Mouse (Mus musculus) T-cell, adult 2 months (primary cell): ENCODE measurements at regions not wholly inside any gene's neighbourhood (a gene's known extent, or its start where the extent isn't known, plus 50 kb on each side); places are given as distances from the start of the nearest gene placed in this dataset.
"Not testable (repeated sequence)": the region's sequence is repeated elsewhere in the genome, so short reads cannot be mapped to it uniquely, and the experiment has no call there.

Experiments used
- DNase-seq: peaks from one replicate; pipeline ENCODE4 v3.0.0; 2022; ENCODE audit warnings: low spot score

DNA sequence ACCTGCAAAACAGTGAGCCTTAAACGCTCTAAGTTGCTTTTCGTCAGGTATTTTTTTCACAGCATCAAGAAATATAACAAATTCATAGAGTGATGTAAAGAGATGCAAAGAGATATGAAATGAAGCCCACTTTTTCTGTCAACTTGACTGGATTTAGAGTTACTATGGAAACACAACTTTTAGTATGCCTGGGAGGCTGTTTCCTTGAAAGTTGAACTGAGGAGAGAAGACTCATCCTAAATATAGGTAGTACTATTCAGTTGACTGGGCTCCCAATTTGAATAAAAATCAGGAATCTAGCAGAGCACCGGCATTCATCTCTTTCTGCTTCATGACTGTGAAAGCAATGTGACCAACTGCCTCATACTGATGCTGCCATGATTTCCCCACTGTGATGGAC is 509.7 kb downstream of the Synb start:
- DNase-seq = no peak

DNA sequence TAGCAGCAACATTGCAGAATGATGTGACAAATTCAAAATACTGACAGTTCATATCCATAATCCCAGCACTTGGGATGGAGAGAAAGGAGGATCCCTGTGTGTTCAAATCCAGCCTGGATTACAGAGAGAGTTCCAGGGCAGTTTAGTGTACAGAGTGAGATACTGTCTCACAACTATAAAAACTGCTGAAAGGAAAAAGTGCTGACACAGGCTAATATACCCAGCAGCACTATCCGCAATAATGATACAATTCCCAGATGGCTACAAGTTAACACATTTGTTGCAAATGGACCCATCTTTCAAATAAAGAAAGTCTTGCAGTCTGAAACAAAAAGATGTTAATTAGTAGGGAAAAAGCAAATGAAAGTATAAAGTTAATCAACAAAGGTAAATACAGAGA is 510.9 kb downstream of the Synb start:
- DNase-seq = no peak

DNA sequence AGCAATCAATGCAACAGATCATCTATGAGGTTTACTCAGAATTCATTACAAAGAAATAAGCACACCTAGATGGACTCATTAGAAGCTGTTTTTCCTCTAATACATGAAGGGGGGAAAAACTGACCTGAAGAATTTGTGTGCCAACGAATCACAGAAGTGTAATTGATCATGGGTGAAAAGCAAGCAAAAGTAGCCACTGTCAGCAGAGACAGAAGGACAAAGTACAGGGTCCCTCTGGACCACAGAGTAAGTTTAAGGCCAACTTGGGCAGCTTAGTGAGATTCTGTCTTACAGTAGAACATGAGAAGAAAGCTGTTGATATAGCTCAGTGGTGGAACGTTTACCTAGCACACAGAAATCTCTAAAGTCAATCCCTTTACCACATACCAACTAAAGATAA is 523.7 kb downstream of the Synb start:
- no peak for DNase-seq

DNA sequence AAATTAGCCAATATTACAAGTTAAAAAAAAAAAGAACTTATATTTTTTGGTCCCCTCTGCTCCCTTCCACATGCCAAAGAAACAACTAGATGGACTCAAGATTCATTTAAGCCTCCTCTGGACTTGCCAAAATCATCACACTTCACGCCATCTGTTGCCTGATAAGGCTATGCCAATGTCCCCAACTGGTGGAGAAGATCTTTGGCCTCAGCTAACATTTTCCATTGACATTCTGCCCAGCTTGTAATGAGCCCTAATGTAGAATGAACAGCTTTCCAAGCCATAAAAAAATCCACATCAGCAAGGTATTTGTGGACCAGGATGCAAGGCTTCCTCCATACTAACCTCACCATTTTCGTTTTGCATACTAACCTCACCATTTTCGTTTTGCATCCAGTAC is 531.2 kb downstream of the Synb start:
- DNase-seq = no peak

DNA sequence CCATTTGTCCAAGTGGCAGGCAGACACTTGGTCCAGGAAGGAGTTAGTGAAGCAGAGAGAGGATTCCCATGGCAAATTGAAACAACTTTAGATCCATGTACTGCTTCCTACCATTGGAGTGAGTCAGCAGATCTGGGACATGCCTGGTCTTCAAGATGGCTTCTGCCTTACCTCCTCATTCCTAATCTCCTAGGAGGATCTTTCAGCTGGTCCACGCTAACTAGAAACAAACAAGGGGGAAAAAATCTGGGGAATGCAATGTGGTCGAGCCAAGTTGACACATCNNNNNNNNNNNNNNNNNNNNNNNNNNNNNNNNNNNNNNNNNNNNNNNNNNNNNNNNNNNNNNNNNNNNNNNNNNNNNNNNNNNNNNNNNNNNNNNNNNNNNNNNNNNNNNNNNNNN is 549.4 kb downstream of the Synb start:
- DNase-seq = no peak

DNA sequence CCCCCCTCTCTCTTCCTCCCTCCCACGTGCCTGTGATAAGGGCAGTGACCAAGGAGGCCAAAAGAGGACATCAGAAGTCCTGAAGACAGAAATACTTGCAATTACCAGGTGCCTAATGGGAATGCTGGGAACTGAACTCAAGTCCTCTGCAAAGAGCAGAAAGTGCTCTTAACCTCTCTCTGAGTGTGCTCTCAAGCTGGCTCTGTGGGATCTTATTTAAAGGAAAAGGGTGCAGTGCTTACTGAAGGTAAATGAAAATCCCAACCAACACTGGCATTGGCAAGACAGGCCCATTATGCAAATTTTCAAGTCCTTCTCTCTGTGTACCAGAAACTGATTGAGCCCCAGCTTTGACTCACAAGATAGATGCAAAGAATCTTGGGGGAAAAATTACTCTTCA is 555.6 kb downstream of the Synb start:
- no peak for DNase-seq

DNA sequence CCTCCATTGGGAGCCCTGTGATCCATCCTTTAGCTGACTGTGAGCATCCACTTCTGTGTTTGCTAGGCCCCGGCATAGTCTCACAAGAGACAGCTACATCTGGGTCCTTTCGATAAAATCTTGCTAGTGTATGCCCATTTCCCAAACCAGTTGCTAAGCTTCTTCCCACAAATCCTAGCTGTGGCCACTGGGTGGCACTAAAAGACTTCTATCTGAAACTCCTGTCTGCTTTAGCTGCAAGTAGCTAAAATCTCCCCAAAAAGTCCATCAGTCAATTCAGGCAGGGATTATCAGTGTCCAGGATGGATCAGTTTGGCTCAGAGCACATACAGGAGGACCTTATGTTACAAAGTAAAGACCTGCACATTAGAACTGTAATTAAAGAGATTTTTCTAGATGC is 558.3 kb downstream of the Synb start:
- DNase-seq = not testable (repeated sequence)

DNA sequence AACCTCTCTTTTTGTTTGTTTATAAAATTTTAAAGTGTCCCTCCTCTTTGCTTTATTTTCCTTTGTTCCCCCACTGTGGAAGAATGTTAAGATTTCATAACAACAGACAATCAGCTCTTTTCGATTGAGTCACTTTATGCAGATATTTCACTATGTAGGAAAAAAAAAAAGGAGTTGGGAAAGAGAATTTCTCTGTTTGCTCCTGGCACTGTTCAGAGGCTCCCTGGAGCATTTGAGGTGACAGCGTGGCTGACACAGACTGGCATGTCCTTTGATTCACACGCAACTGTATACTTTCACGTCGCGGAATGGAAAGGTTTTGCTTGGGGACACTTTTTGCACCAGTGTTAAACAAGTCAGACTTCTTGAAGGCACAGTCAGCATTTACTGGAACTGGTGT is 572.9 kb downstream of the Synb start:
- no peak for DNase-seq

DNA sequence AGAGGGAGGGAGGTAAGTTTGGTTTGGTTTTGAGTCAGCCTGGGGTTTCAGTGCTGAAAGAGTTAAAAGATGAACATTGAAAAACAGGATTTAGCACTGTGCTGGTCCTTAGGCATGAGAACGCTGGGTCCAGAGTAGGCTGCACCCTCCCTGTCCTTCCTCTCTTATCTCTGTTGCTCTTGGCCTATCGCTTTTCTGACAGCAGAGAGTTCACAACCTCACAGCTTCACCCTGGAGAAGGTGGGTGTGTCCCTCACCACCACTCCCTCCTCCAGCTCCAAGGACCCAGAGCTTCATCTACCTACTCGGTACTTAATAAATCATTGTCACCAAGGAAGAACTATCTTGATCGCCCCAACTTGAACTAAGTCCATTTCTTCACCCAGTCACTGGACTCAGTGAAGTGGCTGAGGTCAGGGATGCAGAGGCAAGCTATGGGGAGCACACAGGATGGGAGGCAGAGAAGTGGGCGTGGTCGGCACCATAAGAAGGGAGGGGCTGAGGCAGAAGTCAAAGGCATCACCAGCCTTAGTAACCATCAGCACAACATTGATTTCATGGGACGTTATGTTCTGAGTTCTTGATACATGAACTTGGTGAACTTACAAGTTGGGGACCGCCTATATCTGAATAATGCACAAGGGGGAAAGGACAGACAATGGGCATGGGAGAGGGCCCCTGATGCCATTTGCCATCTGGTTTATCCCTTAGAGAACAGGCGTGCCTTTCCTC is 574.5 kb downstream of the Synb start:
- DNase-seq = no peak

DNA sequence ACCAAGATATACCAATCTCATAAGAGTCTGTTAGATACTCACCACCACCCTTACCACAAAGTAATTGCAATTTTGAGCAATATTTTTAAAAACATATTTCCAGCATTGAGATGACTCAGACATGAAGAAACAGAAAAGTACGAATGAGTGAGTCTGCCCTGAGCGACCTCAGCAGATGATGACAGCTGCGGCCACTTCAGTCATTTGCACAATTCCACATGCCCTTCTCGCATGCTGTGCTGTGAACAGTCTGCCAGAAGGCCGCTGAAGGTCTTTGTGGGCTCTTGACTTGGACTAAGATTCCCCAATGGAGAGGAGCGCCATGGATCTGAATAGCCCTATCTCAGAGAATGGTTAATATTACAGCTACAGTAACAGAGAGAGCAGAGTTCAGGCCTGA is 575.3 kb downstream of the Synb start:
- no peak for DNase-seq
